Mouse (Mus musculus) ES-E14 (cell line): ENCODE measurements at regions not wholly inside any gene's neighbourhood (a gene's known extent, or its start where the extent isn't known, plus 50 kb on each side); places are given as distances from the start of the nearest gene placed in this dataset.

Experiments used
- CHD2 ChIP-seq: IDR thresholded peaks from 2 replicates; pipeline ENCODE4 v1.6.1; 2014; ENCODE audit warnings: mild to moderate bottlenecking, low read depth, low read length, inconsistent platforms
- MAFK ChIP-seq: IDR thresholded peaks from 2 replicates; pipeline ENCODE4 v1.6.1; 2014; ENCODE audit warnings: mild to moderate bottlenecking, low read depth, low read length, inconsistent platforms; ENCODE audit not compliant: insufficient read depth
- ZC3H11A ChIP-seq: IDR thresholded peaks from 2 replicates; pipeline ENCODE4 v1.6.1; 2012; ENCODE audit warnings: low read depth, mild to moderate bottlenecking, inconsistent platforms, low read length, borderline replicate concordance
- ZNF384 ChIP-seq: IDR thresholded peaks from 2 replicates; pipeline ENCODE4 v1.6.1; 2012; ENCODE audit warnings: low read depth, low read length, inconsistent platforms

- TF ChIP-seq MAFK, result no peak
- no peak for TF ChIP-seq ZNF384
- no peak for TF ChIP-seq CHD2
- TF ChIP-seq ZC3H11A, result no peak
These were observed 2054.2 kb downstream of the A830018L16Rik start for GRCm38 (mm10) chr1:13467886-13468630.
